Mouse (Mus musculus): Measurements from ENCODE around the gene Vill. TPM values are rescaled to one million over a fixed set of nuclear protein-coding genes. Genes with fewer than 3 reads are reported as not detected.

The Vill gene
- polyA plus RNA-seq (2012; rRNA removed): 6.8 and 13.2 TPM in 2 replicates

DNA sequence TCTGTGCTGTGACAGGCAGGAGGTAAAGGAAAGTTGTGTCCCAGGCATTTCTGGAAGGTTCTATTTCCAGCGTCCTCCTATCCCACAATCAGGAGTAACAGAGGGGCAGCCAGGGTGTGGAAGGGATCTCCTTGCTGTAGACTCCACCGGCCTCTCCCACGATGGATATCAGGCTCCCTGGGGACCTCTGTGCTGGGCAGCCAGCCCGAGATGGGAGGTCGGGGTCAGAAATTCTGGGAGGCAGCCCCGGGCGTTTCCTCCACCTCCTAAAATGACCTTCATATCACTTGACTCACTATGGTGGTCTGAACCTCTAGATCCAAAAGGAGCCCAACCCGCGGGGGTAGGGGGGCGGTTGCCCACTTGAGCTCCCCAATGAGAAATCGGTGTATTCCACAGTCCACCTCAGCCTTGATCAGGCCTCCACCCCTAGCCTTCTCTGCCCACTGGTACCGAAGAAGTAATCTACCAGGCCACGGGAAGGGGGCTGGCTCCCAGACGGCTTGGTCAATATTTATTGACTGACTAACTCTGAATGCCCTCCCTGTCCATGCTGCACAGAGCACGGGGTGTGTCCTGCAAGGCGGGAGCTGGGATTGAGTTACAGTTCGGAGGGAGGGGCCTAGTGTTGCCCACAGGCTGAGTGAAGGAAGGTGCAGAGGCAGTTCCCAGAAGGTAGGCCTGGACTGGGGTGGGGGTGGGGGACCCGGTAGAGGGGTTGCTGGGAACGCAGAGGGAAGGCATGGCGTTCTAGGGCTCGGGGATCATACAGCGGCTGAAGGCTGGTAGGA lies at the start of gene Vill:
Gene Vill, plus strand, starts transcription at position 625 of the 791 bp plus-strand sequence.

GRCm38 (mm10) chr9:119093419-119094295 lies 41.1 kb downstream of the Vill start, which contains the start of gene Plcd1:
Gene Plcd1, minus strand, starts transcription at chr9:119093502.

DNA sequence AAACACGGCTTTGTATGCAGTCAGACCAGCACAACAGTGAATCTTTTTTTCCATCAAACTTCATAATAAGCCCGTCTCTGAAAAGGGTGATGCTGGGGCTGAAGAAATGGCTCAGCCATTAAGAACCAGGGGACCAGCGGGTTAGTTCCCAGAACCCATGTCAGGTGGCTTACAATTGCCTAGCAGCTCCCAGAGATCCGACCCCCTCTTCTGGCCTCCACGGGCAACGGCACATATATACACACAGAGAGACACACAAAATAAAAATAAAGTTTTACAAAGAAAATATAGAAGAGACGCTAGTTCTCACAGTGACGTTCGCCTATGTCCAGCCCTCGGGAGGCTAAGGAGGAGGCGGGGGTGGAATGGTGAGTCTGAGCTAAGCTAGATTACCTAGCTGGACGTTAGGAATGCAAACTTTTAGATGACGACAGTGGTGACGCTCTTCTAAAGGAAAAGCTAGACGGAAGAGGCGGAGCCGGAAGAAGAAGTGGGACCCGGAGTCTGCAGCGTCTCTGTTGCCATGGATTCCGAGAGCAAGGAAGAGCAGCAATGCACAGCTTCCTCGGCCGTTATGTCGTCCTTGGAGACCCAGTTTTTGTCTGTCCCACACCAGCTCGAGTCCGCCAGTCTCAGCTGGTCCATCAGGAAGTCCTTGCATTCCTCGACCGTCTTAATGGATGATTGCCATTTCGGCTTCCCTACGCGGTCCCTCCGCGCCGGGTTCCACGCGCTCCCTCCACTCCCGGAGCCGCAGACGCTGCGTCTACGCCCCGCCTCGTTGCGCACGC lies 49.6 kb downstream of the Vill start, which contains the start of gene Dlec1:
Gene Dlec1, plus strand, starts transcription at position 487 of the 791 bp plus-strand sequence.

Other genes starting within 250 kb of the Vill start
- gene Ctdspl, start 126.3 kb upstream of the Vill start, polyA plus RNA-seq (2012; rRNA removed): 13.4 and 19.2 TPM in 2 replicates
- gene Plcd1, start 40.7 kb downstream of the Vill start, polyA plus RNA-seq (2012; rRNA removed): 21.7 and 35.2 TPM in 2 replicates
- gene Dlec1, start 49.7 kb downstream of the Vill start, polyA plus RNA-seq (2012; rRNA removed): 1.6 and 2.1 TPM in 2 replicates
- gene Acaa1b, start 104.3 kb downstream of the Vill start, polyA plus RNA-seq (2012; rRNA removed): 1.8 and 2.3 TPM in 2 replicates
- gene Gm47289, start 106.4 kb downstream of the Vill start, polyA plus RNA-seq (2012; rRNA removed): not detected in 2 replicates
- 0.05 and 0.06 TPM in 2 replicates for gene Slc22a13, start 156.3 kb downstream of the Vill start, polyA plus RNA-seq (2012; rRNA removed)

Measured in central nervous system, embryonic 14 days (tissue).